In genomic region chr11:111282283-111282682, GRCm38 (mm10) we compare ENCODE assay signal across 17 mouse cellular contexts.
"Had no signal": no experiment of that assay in that cellular context is flagged by ENCODE, and none has a peak within 500 bp of the region (broad histone marks: within the 10 kb centered on the region; RNA-seq: fewer than 3 reads in every experiment).

No protein-coding gene starts in this region.

- ATAC-seq: liver, postnatal 0 days; lung, postnatal 0 days; midbrain, embryonic 13.5 days; midbrain, embryonic 15.5 days had no signal

- H3K4me3 ChIP-seq: liver, embryonic 15.5 days; lung, embryonic 15.5 days; megakaryocyte, embryonic 14.5 days; midbrain, embryonic 13.5 days; midbrain, embryonic 15.5 days; neural tube, embryonic 12.5 days had no signal

- H3K27ac ChIP-seq: liver, embryonic 15.5 days; lung, embryonic 15.5 days; macrophage; midbrain, embryonic 13.5 days; midbrain, embryonic 15.5 days; neural tube, embryonic 12.5 days had no signal

- DNase-seq: liver, postnatal 0 days; lung, adult 2 months; lung, postnatal 14 days; lung, postnatal 36 days; right cerebral cortex, postnatal 14 days; spleen, adult 18-20 months; thymus, adult 18-20 months; thymus, postnatal 14 days; thymus, postnatal 36 days had no signal
